Mouse (Mus musculus): Measurements from ENCODE around the gene Ttll3.

DNA sequence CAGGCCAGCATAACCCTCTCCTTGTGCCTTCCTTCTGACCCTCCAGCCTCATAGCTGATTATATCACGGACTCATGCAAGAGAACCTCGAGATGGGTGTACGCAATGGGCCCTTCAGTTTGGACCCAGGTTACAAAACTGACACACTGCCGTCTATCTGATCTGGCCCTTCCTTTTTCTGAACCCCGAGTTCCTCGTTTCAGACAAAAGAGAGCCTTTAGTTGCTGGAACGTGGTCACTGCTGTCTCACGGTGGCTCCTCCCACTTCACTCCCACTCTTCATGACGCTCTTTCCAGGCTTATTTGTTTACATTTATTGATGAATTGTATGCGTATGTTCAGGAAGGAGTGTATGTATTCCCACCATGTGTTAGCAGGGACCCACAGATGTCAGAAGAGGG lies 37.4 kb upstream of the Ttll3 start:
- TF ChIP-seq POLR2A (IDR thresholded peaks at IDR 0.05; ENCODE audit: low read depth, low read length) (no peak), CTCF (IDR thresholded peaks at IDR 0.05; ENCODE audit: extremely low read depth, insufficient read depth, insufficient read length, insufficient replicate concordance) (no peak)
